Mouse (Mus musculus) midbrain, postnatal 0 days (tissue): ENCODE data around the gene Myo9b. TPM values are rescaled to one million over a fixed set of nuclear protein-coding genes. Genes with fewer than 3 reads are reported as not detected.
"Not testable (repeated sequence)": the region's sequence is repeated elsewhere in the genome, so short reads cannot be mapped to it uniquely, and the experiment has no call there.

ENCODE experiments used
- ATAC-seq: fragments of 200-750 bp; cut with Nextera tagmentation; 2 replicates; pipeline ENCODE4 v1.8.0; 2017; ENCODE audit warnings: moderate number of reproducible peaks, mild to moderate bottlenecking, moderate TSS enrichment, moderate library complexity; ENCODE audit not compliant: low FRiP score
- DNase-seq: peaks from one replicate; pipeline ENCODE4 v3.0.0-alpha.2; 2015; ENCODE audit warnings: low spot score
- H3K27ac ChIP-seq: fragments of 300-500 bp; sonication (generic); 2 replicates; pipeline ENCODE4 v1.5.1; 2014; ENCODE audit warnings: low read depth, mild to moderate bottlenecking, low read length, mixed read lengths
- H3K27me3 ChIP-seq: fragments of 300-500 bp; sonication (generic); 2 replicates; pipeline ENCODE4 v1.6.1; 2014; ENCODE audit warnings: low read length, control low read depth, mixed read lengths; ENCODE audit not compliant: insufficient read depth
- H3K36me3 ChIP-seq: fragments of 300-500 bp; sonication (generic); 2 replicates; pipeline ENCODE4 v1.6.1; 2014; ENCODE audit warnings: low read length, control low read depth, mixed read lengths; ENCODE audit not compliant: insufficient read depth
- H3K4me1 ChIP-seq: fragments of 300-500 bp; sonication (generic); 2 replicates; pipeline ENCODE4 v1.6.1; 2014; ENCODE audit warnings: mild to moderate bottlenecking, control low read depth, antibody characterized with exemption, low read length, mixed read lengths; ENCODE audit not compliant: insufficient read depth
- H3K4me2 ChIP-seq: fragments of 300-500 bp; sonication (generic); 2 replicates; pipeline ENCODE4 v1.6.1; 2014; ENCODE audit warnings: low read depth, mild to moderate bottlenecking, low read length, mixed read lengths; ENCODE audit not compliant: poor library complexity, severe bottlenecking
- H3K4me3 ChIP-seq: fragments of 300-500 bp; sonication (generic); 2 replicates; pipeline ENCODE4 v1.5.1; 2014; ENCODE audit warnings: low read depth, mild to moderate bottlenecking, low read length, moderate library complexity
- H3K9ac ChIP-seq: fragments of 300-500 bp; sonication (generic); replicated peaks from 2 replicates; pipeline ENCODE4 v1.6.1; 2014; ENCODE audit warnings: mild to moderate bottlenecking, low read length, moderate library complexity, mixed read lengths; ENCODE audit not compliant: poor library complexity, severe bottlenecking
- H3K9me3 ChIP-seq: fragments of 300-500 bp; sonication (generic); 2 replicates; pipeline ENCODE4 v1.6.1; 2016; ENCODE audit warnings: low read length, control low read depth
- CTCF ChIP-seq: IDR thresholded peaks from 2 replicates; pipeline ENCODE4 v1.5.1; 2016; ENCODE audit warnings: antibody characterized with exemption, mild to moderate bottlenecking
- WGBS: fragments of 180-500 bp; shearing (Covaris S2); extraction: QIAGEN DNeasy Blood & Tissue Kit; methylation state at CpG from one replicate; pipeline ENCODE4 v1.1.7; 2014; 5-methylcytosine and 5-hydroxymethylcytosine counted together
- polyA plus RNA-seq: library from polyadenylated mRNA; unstranded; fragments of >200 nt; fragmentation: Nextera tagmentation; extraction: Ambion mirVana; gene quantifications from 2 replicates; pipeline ENCODE4 v1.2.1, GENCODE M21; 2015
- total RNA-seq: library from RNA; depleted of rRNA; stranded (reverse); fragments of >200 nt; gene quantifications from 2 replicates; pipeline ENCODE4 v1.2.3, GENCODE M21; 2014

Myo9b gene
- total and polyA plus RNA-seq, 2 experiments from 2014 or later: 7.6 to 32.3 TPM

DNA sequence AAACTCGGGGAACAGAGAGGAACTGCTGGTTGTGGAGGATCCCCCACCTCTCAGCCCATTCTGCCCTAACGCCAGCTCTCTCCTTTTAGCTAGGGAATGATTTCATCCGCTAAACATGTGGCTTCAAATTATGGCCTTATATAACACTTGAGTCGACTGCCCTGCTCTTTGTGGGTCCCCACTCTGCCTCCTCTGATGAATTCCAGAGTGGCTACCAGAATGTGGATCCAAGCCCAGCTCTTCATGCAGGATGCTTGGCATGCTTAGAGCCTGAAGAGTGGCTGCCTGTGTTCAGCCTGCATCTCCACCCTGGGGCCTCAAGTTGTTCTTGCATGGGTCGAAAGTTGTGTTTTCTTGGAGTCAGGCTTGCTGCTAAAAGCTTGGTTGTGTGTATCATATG, 10.1 kb downstream of the Myo9b start:
- H3K9me3 ChIP-seq: no peaks in the 10 kb centered on the region
- no peak for ATAC-seq

DNA sequence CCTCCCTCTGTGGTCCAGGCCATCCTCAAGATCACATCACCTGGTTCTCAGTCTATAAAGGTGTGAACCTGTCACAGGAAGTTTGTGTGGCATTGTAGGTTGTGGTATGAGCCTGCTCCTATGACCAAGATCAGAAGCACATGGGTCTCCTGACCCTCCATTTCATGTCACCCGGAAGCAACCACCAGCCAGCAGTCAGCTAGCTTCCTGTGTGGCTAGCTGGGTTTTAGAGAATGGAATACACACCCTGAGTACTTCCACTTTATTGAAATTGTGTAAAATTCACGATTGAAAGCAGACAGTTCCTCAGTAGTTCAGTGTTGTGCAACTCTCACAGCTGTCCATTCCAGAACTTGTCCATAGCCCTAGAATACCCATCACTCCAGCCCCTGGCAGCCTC, 13.7 kb downstream of the Myo9b start:
- not testable (repeated sequence) for ATAC-seq, H3K9me3 ChIP-seq, H3K27ac ChIP-seq, H3K4me2 ChIP-seq, H3K4me3 ChIP-seq, DNase-seq, H3K4me1 ChIP-seq, H3K9ac ChIP-seq, H3K27me3 ChIP-seq
- peaks cover 12% of the 10 kb centered on the region for H3K36me3 ChIP-seq
- WGBS: 69% methylated on average over 2 of the region's 2 CpGs

More for the DNA sequence above, 10.1 kb downstream of the Myo9b start:
- Histone ChIP-seq H3K4me2 (no peak overlapping the region), H3K4me3 (no peak overlapping the region), H3K36me3 (no peaks in the 10 kb centered on the region; the same call in 1 of the 2 replicates), H3K27me3 (no peaks in the 10 kb centered on the region), H3K9ac (no peak overlapping the region), H3K4me1 (no peaks in the 10 kb centered on the region), H3K27ac (no peak overlapping the region)
- DNase-seq: no peak
- 70% methylated on average over 5 of the region's 5 CpGs for WGBS
- no peak for TF ChIP-seq CTCF

- WGBS: 66% methylated on average over 3 of the region's 3 CpGs
- peaks cover 12% of the 10 kb centered on the region for H3K36me3 ChIP-seq
Observed at GRCm38 (mm10) chr8:71288441-71288949, 16.0 kb downstream of the Myo9b start.

GRCm38 (mm10) chr8:71289098-71289497, 16.6 kb downstream of the Myo9b start:
- Histone ChIP-seq H3K9ac (no peak overlapping the region), H3K4me1 (no peaks in the 10 kb centered on the region), H3K9me3 (no peaks in the 10 kb centered on the region), H3K4me2 (no peak overlapping the region), H3K4me3 (no peak overlapping the region), H3K27me3 (no peaks in the 10 kb centered on the region), H3K27ac (no peak overlapping the region), H3K36me3 (peaks cover 12% of the 10 kb centered on the region)
- ATAC-seq (no peak), DNase-seq (no peak)
- TF ChIP-seq CTCF: no peak
- WGBS: 84% methylated on average over 7 of the region's 7 CpGs

More at GRCm38 (mm10) chr8:71288441-71288949, 16.0 kb downstream of the Myo9b start:
- DNase-seq (no peak), ATAC-seq (no peak)
- no peak overlapping the region for H3K4me3 ChIP-seq
- H3K27me3 ChIP-seq: no peaks in the 10 kb centered on the region
- no peaks in the 10 kb centered on the region for H3K9me3 ChIP-seq
- no peak overlapping the region for H3K27ac ChIP-seq
- peak; percentile 29; the same call in 1 of the 2 replicates for TF ChIP-seq CTCF
- H3K4me2 ChIP-seq: no peak overlapping the region
- H3K9ac ChIP-seq: no peak overlapping the region
- H3K4me1 ChIP-seq: no peaks in the 10 kb centered on the region

DNA sequence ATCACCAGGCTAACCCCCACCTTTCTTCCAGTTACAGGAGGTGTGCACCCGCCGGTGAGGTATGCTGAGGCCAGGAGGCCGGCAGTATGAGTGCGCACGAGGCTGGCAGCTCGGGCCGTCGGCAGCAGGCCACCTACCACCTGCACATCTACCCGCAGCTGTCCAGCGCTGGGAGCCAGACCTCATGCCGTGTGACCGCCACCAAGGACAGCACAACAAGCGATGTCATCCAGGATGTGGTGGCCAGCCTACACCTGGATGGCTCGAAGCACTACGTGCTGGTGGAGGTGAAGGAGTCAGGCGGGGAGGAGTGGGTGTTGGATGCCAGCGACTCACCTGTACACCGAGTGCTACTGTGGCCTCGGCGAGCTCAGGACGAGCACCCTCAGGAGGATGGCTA, 17.7 kb downstream of the Myo9b start:
- no peaks in the 10 kb centered on the region for H3K9me3 ChIP-seq
- DNase-seq (no peak), ATAC-seq (no peak)
- H3K4me2 ChIP-seq: no peak overlapping the region
- no peak overlapping the region for H3K4me3 ChIP-seq
- no peaks in the 10 kb centered on the region for H3K4me1 ChIP-seq
- WGBS: 96% methylated on average over 21 of the region's 21 CpGs
- no peaks in the 10 kb centered on the region for H3K27me3 ChIP-seq
- peaks cover 12% of the 10 kb centered on the region for H3K36me3 ChIP-seq
- H3K9ac ChIP-seq: no peak overlapping the region
- H3K27ac ChIP-seq: no peak overlapping the region
- TF ChIP-seq CTCF: no peak

DNA sequence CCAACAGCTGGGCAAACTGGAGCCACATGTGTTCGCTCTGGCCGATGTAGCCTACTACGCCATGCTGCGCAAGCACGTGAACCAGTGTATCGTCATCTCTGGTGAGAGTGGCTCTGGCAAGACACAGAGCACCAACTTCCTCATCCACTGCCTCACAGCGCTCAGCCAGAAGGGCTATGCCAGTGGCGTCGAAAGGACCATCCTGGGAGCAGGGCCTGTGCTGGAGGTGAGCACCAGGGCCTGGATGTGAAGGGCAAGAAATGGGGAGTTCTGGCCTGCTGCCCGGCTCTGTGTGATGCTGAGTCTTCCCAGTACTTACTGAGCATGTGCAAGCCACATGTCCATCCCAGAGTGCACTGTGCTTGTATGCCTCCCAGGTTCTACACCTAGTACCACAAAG, 18.4 kb downstream of the Myo9b start:
- ATAC-seq: no peak
- 97% methylated on average over 10 of the region's 10 CpGs for WGBS
- TF ChIP-seq CTCF: no peak

More for the DNA sequence above, 18.4 kb downstream of the Myo9b start:
- Histone ChIP-seq H3K4me2 (no peak overlapping the region), H3K36me3 (peaks cover 12% of the 10 kb centered on the region), H3K27me3 (no peaks in the 10 kb centered on the region), H3K9ac (no peak overlapping the region), H3K27ac (no peak overlapping the region), H3K4me1 (no peaks in the 10 kb centered on the region), H3K9me3 (no peaks in the 10 kb centered on the region), H3K4me3 (no peak overlapping the region)
- no peak for DNase-seq
